Mouse (Mus musculus): ENCODE measurements around the gene Wipf1.

- TF ChIP-seq CTCF (IDR thresholded peaks at IDR 0.05; ENCODE audit: low read depth) (no peak), EP300 (IDR thresholded peaks at IDR 0.05; ENCODE audit: low read depth) (no peak)
Measured at GRCm38 (mm10) chr2:73453717-73454116, 75.8 kb downstream of the Wipf1 start.

Data from heart, postnatal 0 days (tissue).